Mouse (Mus musculus) liver, embryonic 12.5 days (tissue): Measurements from ENCODE around the gene Odf3l1. TPM values are rescaled to one million over a fixed set of nuclear protein-coding genes. Genes with fewer than 3 reads are reported as not detected.

ENCODE experiments used
- ATAC-seq: fragments of 200-750 bp; cut with Nextera tagmentation; 2 replicates; pipeline ENCODE4 v1.8.0; 2017; ENCODE audit warnings: moderate number of reproducible peaks, mild to moderate bottlenecking, moderate library complexity
- H3K27ac ChIP-seq: fragments of 300-500 bp; sonication (generic); 2 replicates; pipeline ENCODE4 v1.5.1; 2016; ENCODE audit warnings: mild to moderate bottlenecking
- H3K27me3 ChIP-seq: fragments of 300-500 bp; sonication (generic); replicated peaks from 2 replicates; pipeline ENCODE4 v1.6.1; 2016; ENCODE audit warnings: mild to moderate bottlenecking, moderate library complexity
- H3K36me3 ChIP-seq: fragments of 300-500 bp; sonication (generic); 2 replicates; pipeline ENCODE4 v1.6.1; 2016; ENCODE audit warnings: mild to moderate bottlenecking, moderate library complexity
- H3K4me1 ChIP-seq: fragments of 300-500 bp; sonication (generic); 2 replicates; pipeline ENCODE4 v1.6.1; 2016
- H3K4me2 ChIP-seq: fragments of 300-500 bp; sonication (generic); 2 replicates; pipeline ENCODE4 v1.6.1; 2016; ENCODE audit warnings: mild to moderate bottlenecking, moderate library complexity
- H3K4me3 ChIP-seq: fragments of 300-500 bp; sonication (generic); 2 replicates; pipeline ENCODE4 v1.5.1; 2016; ENCODE audit warnings: mild to moderate bottlenecking, moderate library complexity
- H3K9ac ChIP-seq: fragments of 300-500 bp; sonication (generic); 2 replicates; pipeline ENCODE4 v1.6.1; 2016; ENCODE audit warnings: mild to moderate bottlenecking, moderate library complexity
- H3K9me3 ChIP-seq: fragments of 300-500 bp; sonication (generic); replicated peaks from 2 replicates; pipeline ENCODE4 v1.6.1; 2016; ENCODE audit warnings: mild to moderate bottlenecking, moderate library complexity
- WGBS: fragments of 180-500 bp; shearing (Covaris S2); methylation state at CpG from one replicate; pipeline ENCODE4 v1.1.7; 2016; ENCODE audit not compliant: insufficient replicate concordance; 5-methylcytosine and 5-hydroxymethylcytosine counted together
- polyA plus RNA-seq: library from polyadenylated mRNA; unstranded; fragments of >200 nt; fragmentation: Nextera tagmentation; extraction: Ambion mirVana; gene quantifications from 2 replicates; pipeline ENCODE4 v1.2.1, GENCODE M21; 2016

Odf3l1 gene
- polyA plus RNA-seq, 1 experiment from 2014 or later: not detected

DNA sequence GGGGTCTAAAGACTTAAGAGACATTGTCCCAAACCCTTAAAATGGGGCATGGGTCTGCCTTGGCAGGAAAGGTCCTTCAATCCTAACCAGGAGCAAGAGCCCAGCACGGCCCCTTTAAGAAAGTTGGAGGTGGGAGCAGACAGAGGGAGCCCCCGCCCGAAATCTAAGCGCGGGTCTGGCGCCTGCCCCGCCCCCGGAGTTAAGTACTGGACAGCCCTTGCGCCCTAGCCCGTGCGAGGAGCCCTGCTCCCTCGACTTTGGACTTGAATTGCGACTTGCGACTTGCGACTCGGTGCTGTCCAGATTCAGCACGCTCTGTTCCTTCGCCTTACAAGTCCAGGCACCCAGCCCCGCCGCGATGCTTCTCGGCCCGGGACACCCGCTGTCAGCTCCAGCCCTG, 353 bp upstream of the Odf3l1 start, which contains the start of gene Cspg4:
Gene Cspg4 (plus strand): TSS at position 202 of the 400 bp plus-strand sequence.
- 6% methylated on average over 24 of the region's 24 CpGs for WGBS
- H3K4me3 ChIP-seq: peak within 1 kb of the TSS; percentile 17
- no peaks in the 10 kb centered on the region for H3K9me3 ChIP-seq
- peaks cover 66% of the 10 kb centered on the region for H3K27me3 ChIP-seq
- peaks cover 10% of the 10 kb centered on the region; the same call in 1 of the 2 replicates for H3K4me1 ChIP-seq
- no peaks in the 10 kb centered on the region for H3K36me3 ChIP-seq
- no peak within 1 kb of the TSS for H3K27ac ChIP-seq
- ATAC-seq: no peak
- no peak within 1 kb of the TSS for H3K9ac ChIP-seq
- peak within 1 kb of the TSS; percentile 43 for H3K4me2 ChIP-seq

DNA sequence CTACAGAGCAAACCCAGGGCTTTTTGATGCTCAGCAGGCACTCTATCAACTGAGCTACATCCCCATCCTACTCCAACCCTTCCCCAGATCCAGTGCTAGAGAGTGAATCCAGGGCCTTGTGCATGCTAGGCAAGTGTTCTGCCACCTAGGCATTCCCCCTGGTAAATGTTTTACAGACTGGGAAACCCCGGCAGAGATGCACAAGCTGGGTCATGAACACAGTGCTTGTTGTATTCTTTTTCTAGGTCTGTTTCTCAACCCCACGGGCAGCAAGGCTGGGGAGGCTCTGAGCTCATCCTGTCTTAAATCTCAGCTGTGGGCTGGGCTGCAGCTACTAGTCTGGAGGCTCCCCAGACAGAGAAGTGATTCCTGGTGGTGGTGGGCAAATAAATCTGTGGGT, 1.6 kb downstream of the Odf3l1 start:
- WGBS: 54% methylated on average over 2 of the region's 2 CpGs
- Histone ChIP-seq H3K27ac (no peak overlapping the region), H3K4me2 (no peak overlapping the region), H3K36me3 (no peaks in the 10 kb centered on the region), H3K9me3 (no peaks in the 10 kb centered on the region), H3K27me3 (peaks cover 60% of the 10 kb centered on the region), H3K9ac (no peak overlapping the region), H3K4me1 (0 out of 2 replicates have a peak, but pooled peaks cover 4% of the 10 kb centered on the region), H3K4me3 (no peak overlapping the region)
- no peak for ATAC-seq

DNA sequence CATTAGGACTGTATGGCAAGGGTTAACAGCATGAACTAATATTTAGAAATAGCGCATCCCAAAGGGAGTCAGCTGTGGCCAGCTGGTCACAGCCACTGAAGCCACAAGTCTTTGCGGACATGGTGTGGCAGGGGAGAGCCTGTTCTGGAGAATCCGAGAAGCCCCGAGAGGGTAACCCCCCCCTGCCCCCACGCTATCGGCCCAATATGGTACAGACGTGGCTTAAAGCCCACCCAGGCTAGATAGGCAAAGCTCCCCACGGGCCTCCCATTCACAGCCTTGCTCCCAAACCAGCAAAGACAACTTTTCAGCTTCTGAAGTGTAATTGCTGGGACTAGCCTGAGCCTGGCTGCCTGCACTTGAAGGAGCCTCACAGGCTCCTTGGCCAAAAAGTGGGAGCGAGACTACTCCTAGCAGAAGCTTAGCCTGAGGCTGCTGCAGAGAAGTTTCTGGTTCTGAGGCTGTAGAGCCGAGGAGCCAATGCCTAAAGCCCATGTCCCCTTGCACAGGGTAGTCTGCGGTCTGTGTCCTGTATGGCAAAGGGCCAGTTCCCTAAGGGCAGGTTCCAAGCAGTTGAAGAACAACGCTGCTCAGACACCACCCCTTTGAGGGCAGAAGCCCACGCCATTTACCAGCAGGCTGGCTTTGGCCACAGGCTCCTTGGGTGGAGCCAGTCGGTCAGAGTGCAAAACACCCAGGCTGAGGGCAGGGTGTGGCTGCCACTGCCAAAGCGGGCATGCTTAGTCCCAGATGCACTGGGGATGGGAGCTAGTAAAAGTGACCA, 3.8 kb downstream of the Odf3l1 start:
- Histone ChIP-seq H3K4me2 (no peak overlapping the region), H3K9me3 (no peaks in the 10 kb centered on the region), H3K9ac (no peak overlapping the region), H3K27ac (no peak overlapping the region), H3K4me1 (peaks cover 7% of the 10 kb centered on the region; the same call in 1 of the 2 replicates), H3K36me3 (no peaks in the 10 kb centered on the region), H3K4me3 (no peak overlapping the region), H3K27me3 (peaks cover 40% of the 10 kb centered on the region)
- no peak for ATAC-seq
- WGBS: 59% methylated on average over 15 of the region's 15 CpGs

DNA sequence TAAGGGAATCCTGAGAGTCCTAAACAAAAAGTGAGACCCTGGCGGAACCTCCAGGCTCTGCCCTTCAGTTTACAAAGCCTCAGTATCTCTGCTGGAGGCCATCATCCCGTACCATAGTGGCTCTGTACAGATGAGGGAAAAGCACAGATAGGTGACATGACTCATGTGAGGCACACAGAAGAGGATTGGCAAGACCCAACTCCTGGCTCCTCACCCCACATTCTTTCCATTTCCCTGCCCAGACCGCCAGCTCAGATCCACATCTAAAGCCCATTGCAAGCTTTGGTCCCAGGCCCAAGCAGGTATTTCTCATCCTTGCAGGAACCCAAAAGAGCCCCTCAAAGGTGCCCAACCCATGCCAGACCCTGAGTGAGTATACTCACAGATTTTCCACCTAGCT, 4.4 kb downstream of the Odf3l1 start:
- WGBS: 42% methylated on average over 3 of the region's 3 CpGs
- peaks cover 7% of the 10 kb centered on the region; the same call in 1 of the 2 replicates for H3K4me1 ChIP-seq
- H3K27me3 ChIP-seq: peaks cover 34% of the 10 kb centered on the region
- no peaks in the 10 kb centered on the region for H3K36me3 ChIP-seq
- no peak overlapping the region for H3K9ac ChIP-seq
- H3K4me2 ChIP-seq: no peak overlapping the region
- ATAC-seq: no peak
- H3K9me3 ChIP-seq: no peaks in the 10 kb centered on the region
- H3K27ac ChIP-seq: no peak overlapping the region
- no peak overlapping the region for H3K4me3 ChIP-seq

DNA sequence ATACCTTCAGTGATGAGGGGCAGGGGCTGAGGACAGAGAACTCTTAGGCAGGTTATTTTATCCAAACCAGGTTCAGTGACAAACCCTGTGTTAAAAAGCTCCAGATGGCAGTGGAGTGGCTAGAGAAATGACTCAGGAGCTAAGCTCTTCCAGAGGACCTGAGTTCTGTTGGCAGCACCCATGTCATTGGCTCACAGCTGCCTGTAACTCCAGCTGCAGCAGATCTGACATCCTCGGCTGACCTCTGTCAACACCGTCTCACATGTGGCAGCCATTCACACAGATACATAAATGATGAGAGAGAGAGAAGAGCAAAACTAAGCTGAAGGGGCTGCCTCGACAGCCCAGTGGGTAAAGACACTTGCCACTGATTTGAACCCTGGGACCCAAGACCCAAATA, 7.0 kb downstream of the Odf3l1 start:
- WGBS: 40% methylated on average over 3 of the region's 3 CpGs
- Histone ChIP-seq H3K4me2 (no peak overlapping the region), H3K27ac (no peak overlapping the region), H3K9me3 (no peaks in the 10 kb centered on the region), H3K4me1 (peaks cover 3% of the 10 kb centered on the region; the same call in 1 of the 2 replicates), H3K27me3 (peaks cover 8% of the 10 kb centered on the region; the same call in 1 of the 2 replicates), H3K36me3 (no peaks in the 10 kb centered on the region), H3K4me3 (no peak overlapping the region), H3K9ac (no peak overlapping the region)
- no peak for ATAC-seq

DNA sequence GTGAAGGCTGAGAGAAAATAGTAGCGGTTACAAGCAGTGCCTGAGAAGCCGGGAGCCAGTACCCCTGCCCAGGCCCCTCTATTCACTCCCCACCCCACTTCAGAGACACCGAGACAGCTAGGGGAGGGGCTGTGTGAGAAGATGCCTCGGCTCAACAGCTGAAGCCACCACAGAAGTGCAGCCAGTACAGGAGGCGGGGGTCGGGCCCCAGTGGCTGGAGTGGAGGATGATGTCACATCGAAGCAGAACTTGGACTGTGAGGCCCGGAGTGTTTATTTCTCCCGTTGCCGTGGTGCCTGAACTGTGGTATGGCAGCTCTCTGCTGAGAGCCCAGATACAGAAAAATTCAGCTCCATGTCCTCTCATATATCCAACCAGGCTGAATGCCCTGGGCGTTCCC, 12.7 kb downstream of the Odf3l1 start:
- Histone ChIP-seq H3K9ac (no peak overlapping the region), H3K4me3 (no peak overlapping the region), H3K4me2 (no peak overlapping the region), H3K4me1 (peaks cover 3% of the 10 kb centered on the region; the same call in 1 of the 2 replicates), H3K36me3 (no peaks in the 10 kb centered on the region), H3K9me3 (no peaks in the 10 kb centered on the region), H3K27me3 (no peaks in the 10 kb centered on the region), H3K27ac (no peak overlapping the region)
- 42% methylated on average over 11 of the region's 11 CpGs for WGBS
- ATAC-seq: no peak

DNA sequence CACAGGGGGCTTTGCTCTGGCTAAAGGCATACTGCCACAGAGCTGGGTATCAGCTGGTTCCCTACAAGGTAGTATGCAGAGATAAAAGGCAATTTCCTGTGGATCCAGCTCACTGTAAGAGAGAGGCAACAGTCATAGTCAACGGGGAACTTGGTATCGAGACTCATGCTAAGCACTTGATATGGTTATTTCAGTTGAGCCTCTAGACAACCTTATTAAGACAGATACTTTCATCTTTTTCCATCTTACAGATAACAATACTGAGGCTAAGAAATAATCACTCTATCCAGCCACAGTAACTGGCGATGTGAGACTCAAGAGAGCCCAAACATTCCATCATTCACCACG, 13.6 kb downstream of the Odf3l1 start:
- WGBS: 47% methylated on average over 4 of the region's 4 CpGs
- Histone ChIP-seq H3K36me3 (no peaks in the 10 kb centered on the region), H3K4me2 (no peak overlapping the region), H3K9ac (no peak overlapping the region), H3K27ac (no peak overlapping the region), H3K4me3 (no peak overlapping the region), H3K4me1 (no peaks in the 10 kb centered on the region), H3K9me3 (no peaks in the 10 kb centered on the region), H3K27me3 (peaks cover 7% of the 10 kb centered on the region; the same call in 1 of the 2 replicates)
- ATAC-seq: no peak

DNA sequence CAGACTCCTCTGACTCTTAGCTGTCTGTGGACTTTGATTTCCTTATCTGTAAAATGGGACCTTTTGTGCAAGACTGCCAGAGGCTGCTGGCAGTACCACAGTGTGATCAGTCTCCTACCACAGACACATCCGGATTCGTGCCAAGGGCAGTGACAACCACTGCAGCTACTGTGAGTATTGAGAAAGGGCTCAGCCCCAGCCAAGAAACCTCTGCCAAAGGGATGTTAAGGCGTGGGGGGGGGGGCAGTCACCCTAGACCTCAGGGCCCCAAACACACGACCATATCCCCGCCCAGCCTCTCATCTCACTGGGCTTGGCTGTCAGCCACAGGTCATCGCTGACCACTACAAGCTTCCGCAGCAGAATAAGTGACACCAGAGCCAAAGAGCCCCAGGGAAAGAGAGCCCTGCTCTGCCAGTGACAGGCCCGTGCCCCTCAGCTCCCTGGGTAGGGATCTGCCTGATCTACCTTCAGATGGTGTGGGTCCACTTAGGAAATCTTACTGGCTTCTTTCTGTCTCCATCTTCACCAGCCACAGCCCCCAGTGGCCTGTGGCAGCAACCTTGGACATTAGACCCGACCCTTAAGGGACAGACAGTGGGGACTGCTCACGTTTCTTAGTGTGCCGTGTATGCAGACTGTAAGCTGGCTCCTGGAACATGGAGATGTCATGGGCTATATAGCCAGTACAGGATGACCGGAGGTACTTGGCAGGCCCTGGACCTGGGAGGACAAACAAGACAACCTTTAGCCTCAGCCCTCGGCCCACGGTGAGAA, 14.2 kb downstream of the Odf3l1 start:
- ATAC-seq: no peak
- Histone ChIP-seq H3K9me3 (no peaks in the 10 kb centered on the region), H3K9ac (no peak overlapping the region), H3K4me1 (no peaks in the 10 kb centered on the region), H3K27ac (no peak overlapping the region), H3K36me3 (no peaks in the 10 kb centered on the region), H3K4me3 (no peak overlapping the region), H3K27me3 (peaks cover 10% of the 10 kb centered on the region; the same call in 1 of the 2 replicates), H3K4me2 (no peak overlapping the region)
- 56% methylated on average over 14 of the region's 14 CpGs for WGBS

DNA sequence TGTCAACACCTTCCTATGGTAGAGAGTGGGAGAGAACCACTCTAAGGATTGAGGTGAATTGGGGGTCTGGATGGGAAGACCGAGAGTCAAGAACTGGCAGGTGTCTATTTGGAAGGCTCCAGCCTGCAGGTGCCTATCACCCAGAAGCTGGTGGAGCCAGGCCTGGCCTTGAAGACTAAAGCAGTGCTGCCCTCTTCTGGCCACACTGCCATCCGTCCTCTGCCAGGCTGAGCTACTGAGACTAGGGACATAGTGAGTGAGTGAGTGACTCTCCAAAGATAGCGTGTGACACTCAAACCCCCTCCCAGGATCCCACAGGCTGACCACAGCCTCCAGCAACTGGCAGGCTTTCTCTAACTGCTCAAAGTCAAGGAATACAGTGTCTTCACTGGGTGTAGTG, 17.0 kb downstream of the Odf3l1 start:
- no peaks in the 10 kb centered on the region for H3K4me1 ChIP-seq
- H3K27me3 ChIP-seq: peaks cover 34% of the 10 kb centered on the region
- ATAC-seq: no peak
- no peak overlapping the region for H3K4me2 ChIP-seq
- no peaks in the 10 kb centered on the region for H3K36me3 ChIP-seq
- 7% methylated on average over 3 of the region's 3 CpGs for WGBS
- H3K9ac ChIP-seq: no peak overlapping the region
- no peak overlapping the region for H3K4me3 ChIP-seq
- H3K9me3 ChIP-seq: no peaks in the 10 kb centered on the region
- no peak overlapping the region for H3K27ac ChIP-seq

DNA sequence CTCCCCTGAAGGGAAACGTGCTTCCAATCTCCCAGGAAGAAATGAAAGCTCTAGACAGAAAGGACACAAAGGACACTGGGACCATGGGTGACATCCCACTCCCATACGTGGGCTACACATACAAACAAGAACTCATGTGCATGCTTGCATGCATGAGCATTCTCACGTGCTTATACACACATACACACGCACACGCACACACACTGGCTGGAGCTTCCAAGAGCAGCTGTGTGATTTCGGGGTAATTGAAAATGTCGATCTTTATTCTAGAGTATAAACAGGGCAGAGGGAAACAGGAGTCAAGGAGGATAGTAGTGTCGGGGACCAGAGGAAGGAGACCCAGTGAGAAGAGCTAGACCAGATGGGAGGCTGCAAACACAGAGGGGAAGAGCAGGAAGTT, 19.8 kb downstream of the Odf3l1 start:
- Histone ChIP-seq H3K4me3 (no peak overlapping the region), H3K9me3 (no peaks in the 10 kb centered on the region), H3K27ac (no peak overlapping the region), H3K4me2 (no peak overlapping the region), H3K9ac (no peak overlapping the region), H3K36me3 (no peaks in the 10 kb centered on the region), H3K4me1 (no peaks in the 10 kb centered on the region), H3K27me3 (peaks cover 43% of the 10 kb centered on the region)
- ATAC-seq: no peak
- WGBS: 62% methylated on average over 8 of the region's 8 CpGs

DNA sequence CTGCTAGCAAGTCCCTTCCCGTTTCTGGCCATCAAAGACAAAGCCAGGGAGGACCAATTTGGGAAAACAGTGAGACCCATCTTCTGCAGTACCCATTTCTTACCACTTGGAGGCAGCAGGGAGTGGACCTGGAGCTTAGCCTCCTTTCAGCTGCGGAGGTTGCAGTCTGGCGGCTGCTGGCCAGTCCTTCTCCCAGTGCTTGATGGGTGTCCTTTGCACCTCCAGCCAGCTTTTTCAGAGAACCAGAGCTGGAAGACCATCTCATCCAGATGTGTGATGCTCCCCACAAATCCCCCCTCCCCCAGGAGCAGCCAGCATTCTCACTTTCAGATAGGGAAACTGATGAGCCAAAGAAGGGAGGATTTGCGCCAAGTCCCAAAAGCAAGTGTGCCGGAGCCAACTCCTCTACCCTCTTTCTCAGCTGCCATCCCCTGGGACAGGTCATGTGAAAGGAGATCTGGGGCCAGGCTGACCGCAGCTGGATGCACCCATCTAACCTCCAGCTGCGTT, 20.7 kb downstream of the Odf3l1 start:
- Histone ChIP-seq H3K9me3 (no peaks in the 10 kb centered on the region), H3K4me2 (no peak overlapping the region), H3K9ac (no peak overlapping the region), H3K36me3 (no peaks in the 10 kb centered on the region), H3K27ac (no peak overlapping the region), H3K4me3 (no peak overlapping the region), H3K27me3 (peaks cover 50% of the 10 kb centered on the region), H3K4me1 (no peaks in the 10 kb centered on the region)
- no peak for ATAC-seq
- WGBS: 32% methylated on average over 7 of the region's 7 CpGs

DNA sequence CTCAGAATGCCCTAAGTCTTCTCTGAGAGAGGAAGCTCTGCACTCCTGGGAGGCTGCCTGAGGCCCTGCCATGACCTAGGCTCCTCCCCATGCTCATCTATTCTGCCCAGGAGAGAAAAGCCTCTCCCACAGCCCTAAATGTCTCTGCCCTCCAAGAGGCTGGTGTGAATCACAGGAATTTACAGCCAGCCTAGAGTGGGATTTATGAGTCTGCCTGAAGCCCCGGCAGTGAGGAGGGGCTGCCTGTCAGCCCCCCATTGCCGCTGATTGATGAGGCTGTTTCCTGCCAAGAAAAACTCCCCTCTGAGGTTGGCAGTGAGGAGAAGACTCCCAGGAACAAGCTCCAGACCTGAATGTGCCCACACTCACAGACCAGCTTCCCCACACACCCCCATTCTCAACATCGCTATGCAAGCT, 22.2 kb downstream of the Odf3l1 start:
- Histone ChIP-seq H3K9ac (no peak overlapping the region), H3K36me3 (no peaks in the 10 kb centered on the region), H3K27me3 (peaks cover 58% of the 10 kb centered on the region), H3K9me3 (no peaks in the 10 kb centered on the region), H3K27ac (no peak overlapping the region), H3K4me1 (no peaks in the 10 kb centered on the region), H3K4me3 (no peak overlapping the region), H3K4me2 (no peak overlapping the region)
- ATAC-seq: no peak
- WGBS: 44% methylated on average over 3 of the region's 3 CpGs
